Mouse (Mus musculus): Measurements from ENCODE around the gene Arhgef10l. TPM values are rescaled to one million over a fixed set of nuclear protein-coding genes. Genes with fewer than 3 reads are reported as not detected.

The Arhgef10l gene
- polyA plus RNA-seq, 1 experiment from 2014 or later = 5.4 TPM

DNA sequence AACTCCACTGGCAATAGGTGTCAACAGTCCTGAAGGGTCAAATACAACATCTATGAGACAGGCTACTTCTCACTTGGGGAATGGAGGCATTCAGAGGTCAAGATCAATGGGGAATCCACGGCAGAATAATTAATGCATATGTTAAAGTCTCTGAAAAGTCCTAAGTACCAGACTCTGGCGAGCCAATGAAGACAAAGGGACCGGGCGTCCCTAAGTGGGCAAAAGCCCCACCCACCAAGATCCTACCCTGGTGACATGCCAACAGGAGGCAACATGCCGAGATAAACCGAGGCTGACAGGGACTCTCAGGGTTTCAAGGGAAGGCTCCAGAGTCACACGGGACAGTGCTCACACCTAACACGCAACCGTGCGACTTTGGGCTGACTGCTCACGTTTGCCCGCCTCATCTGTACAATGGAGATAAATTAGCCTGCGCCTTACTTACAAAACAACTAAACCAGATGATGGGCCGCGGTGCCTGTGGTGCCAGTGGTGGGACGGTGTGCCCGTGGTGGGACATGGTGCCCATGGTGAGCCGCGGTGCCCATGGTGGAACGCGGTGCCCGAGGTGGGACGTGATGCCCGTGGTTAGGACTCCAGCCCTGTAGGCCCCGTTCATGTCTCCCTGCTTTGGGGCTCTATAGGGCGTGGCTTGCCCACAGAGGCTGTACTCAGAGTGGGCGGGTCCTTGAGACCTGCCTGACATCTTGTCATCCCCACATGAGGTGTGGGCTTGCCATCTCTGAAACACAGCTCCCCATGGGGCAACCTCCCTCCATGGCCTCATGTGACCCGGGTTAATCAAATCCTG lies 26.2 kb downstream of the Arhgef10l start:
- H3K27ac ChIP-seq (ENCODE audit: low read depth, low read length) = no peak overlapping the region
- no peak for TF ChIP-seq CTCF (IDR thresholded peaks at IDR 0.05; ENCODE audit: low read depth)
- no peaks in the 10 kb centered on the region; the same call in 1 of the 2 replicates for H3K36me3 ChIP-seq (ENCODE audit: control insufficient read depth, insufficient read depth)
- H3K4me3 ChIP-seq (ENCODE audit: low read depth, low read length) = no peak overlapping the region
- WGBS = 87% methylated on average over 28 of the region's 28 CpGs
- no peak overlapping the region for H3K9ac ChIP-seq (ENCODE audit: low read depth, low read length)
- no peaks in the 10 kb centered on the region for H3K4me1 ChIP-seq (replicated peaks; ENCODE audit: control insufficient read depth, insufficient read depth, low read length)
- H3K27me3 ChIP-seq (replicated peaks; ENCODE audit: control insufficient read depth, insufficient read depth, low read length) = 0 out of 2 replicates have a peak, but pooled peaks cover 8% of the 10 kb centered on the region
- no peaks in the 10 kb centered on the region for H3K9me3 ChIP-seq (ENCODE audit: control insufficient read depth)
- 0 out of 2 replicates have a peak, but pooled peaks have one; percentile 25 for ATAC-seq
- H3K4me2 ChIP-seq (replicated peaks; ENCODE audit: low read depth) = no peak overlapping the region

DNA sequence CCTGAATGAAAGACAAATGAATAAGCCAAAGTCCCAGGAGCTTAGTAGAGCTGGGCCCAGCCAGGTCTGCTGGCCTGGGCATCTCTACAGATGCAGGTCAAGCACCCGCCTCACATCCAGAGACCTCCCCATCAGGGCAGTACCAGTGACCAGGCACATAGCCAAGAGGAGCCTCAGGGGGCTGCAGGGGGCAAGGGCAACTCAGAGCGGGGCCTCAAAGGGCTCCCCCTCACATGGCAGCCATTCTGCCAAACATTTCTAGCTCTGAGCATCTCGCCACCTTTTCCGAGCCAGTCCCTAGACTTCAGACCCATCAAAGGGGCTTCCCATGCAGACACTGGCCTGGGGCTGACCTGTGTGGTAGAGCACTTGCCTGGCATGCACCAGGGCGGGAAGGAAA lies 27.2 kb downstream of the Arhgef10l start:
- ATAC-seq = no peak
- Histone ChIP-seq H3K36me3 (ENCODE audit: control insufficient read depth, insufficient read depth) (no peaks in the 10 kb centered on the region; the same call in 1 of the 2 replicates), H3K9me3 (ENCODE audit: control insufficient read depth) (no peaks in the 10 kb centered on the region), H3K9ac (ENCODE audit: low read depth, low read length) (no peak overlapping the region), H3K4me3 (ENCODE audit: low read depth, low read length) (no peak overlapping the region), H3K27me3 (replicated peaks; ENCODE audit: control insufficient read depth, insufficient read depth, low read length) (0 out of 2 replicates have a peak, but pooled peaks cover 4% of the 10 kb centered on the region), H3K4me1 (replicated peaks; ENCODE audit: control insufficient read depth, insufficient read depth, low read length) (no peaks in the 10 kb centered on the region), H3K27ac (ENCODE audit: low read depth, low read length) (no peak overlapping the region), H3K4me2 (replicated peaks; ENCODE audit: low read depth) (no peak overlapping the region)
- WGBS = 94% methylated on average over 5 of the region's 5 CpGs
- TF ChIP-seq CTCF (IDR thresholded peaks at IDR 0.05; ENCODE audit: low read depth) = no peak

DNA sequence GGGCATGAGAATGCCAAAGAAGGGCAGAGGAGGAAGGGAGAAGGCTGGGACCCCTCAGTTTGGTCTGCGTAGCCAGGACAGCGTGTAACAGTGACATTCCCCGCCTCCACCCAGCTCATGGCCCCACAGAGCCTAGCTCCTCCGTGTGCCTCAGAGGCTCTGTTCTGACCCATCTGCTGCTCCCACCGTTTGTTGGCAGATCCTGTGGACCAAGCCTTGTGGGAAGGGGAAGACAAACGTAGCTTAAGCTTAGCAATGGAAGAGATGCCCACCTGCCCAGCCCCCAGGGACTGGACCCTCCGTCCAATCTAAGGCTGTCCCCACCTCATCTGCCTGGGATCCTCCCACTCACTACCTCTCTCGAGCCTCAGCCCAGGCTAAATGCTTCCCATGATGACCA lies 28.5 kb downstream of the Arhgef10l start:
- Histone ChIP-seq H3K9me3 (ENCODE audit: control insufficient read depth) (no peaks in the 10 kb centered on the region), H3K4me1 (replicated peaks; ENCODE audit: control insufficient read depth, insufficient read depth, low read length) (no peaks in the 10 kb centered on the region), H3K36me3 (ENCODE audit: control insufficient read depth, insufficient read depth) (no peaks in the 10 kb centered on the region; the same call in 1 of the 2 replicates), H3K27ac (ENCODE audit: low read depth, low read length) (no peak overlapping the region), H3K27me3 (replicated peaks; ENCODE audit: control insufficient read depth, insufficient read depth, low read length) (0 out of 2 replicates have a peak, but pooled peaks cover 4% of the 10 kb centered on the region), H3K4me2 (replicated peaks; ENCODE audit: low read depth) (no peak overlapping the region), H3K9ac (ENCODE audit: low read depth, low read length) (no peak overlapping the region), H3K4me3 (ENCODE audit: low read depth, low read length) (no peak overlapping the region)
- no peak for ATAC-seq
- TF ChIP-seq CTCF (IDR thresholded peaks at IDR 0.05; ENCODE audit: low read depth) = no peak
- 64% methylated on average over 8 of the region's 8 CpGs for WGBS

DNA sequence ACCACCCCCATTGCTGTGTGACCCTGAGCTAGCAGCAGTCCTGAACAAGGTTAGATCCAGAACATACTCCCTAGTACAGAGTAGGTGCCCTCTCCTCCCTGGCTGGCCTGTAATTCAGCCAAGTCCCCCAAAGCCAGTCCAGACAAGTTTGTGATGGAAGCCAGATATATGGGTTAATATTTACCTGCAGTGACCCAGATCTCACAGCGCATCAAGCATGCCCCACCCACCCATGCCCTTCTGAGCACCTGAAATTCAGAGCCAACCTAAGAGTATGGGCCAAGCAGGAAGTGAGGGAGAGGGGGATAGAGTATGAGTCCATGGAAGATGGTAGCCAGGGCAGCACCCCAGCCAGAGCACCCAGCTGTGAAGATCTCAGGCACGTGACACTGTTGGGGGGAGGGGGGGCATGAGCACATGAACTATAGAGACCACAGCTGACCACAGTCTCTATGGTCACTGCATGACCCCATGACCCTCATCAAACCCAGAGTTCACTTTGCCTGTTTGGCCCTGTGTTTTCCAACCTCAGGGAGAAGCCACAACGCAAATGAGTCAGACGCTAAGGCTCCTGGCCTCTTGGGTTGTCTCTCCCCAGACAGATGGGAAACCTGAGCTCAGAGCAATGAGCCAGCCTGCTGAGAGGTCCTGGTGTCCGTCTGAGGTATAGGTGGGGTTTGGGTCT lies 29.4 kb downstream of the Arhgef10l start:
- Histone ChIP-seq H3K4me3 (ENCODE audit: low read depth, low read length) (no peak overlapping the region), H3K9me3 (ENCODE audit: control insufficient read depth) (no peaks in the 10 kb centered on the region), H3K4me2 (replicated peaks; ENCODE audit: low read depth) (no peak overlapping the region), H3K27me3 (replicated peaks; ENCODE audit: control insufficient read depth, insufficient read depth, low read length) (0 out of 2 replicates have a peak, but pooled peaks cover 4% of the 10 kb centered on the region), H3K9ac (ENCODE audit: low read depth, low read length) (no peak overlapping the region), H3K36me3 (ENCODE audit: control insufficient read depth, insufficient read depth) (no peaks in the 10 kb centered on the region; the same call in 1 of the 2 replicates), H3K27ac (ENCODE audit: low read depth, low read length) (no peak overlapping the region), H3K4me1 (replicated peaks; ENCODE audit: control insufficient read depth, insufficient read depth, low read length) (no peaks in the 10 kb centered on the region)
- no peak for TF ChIP-seq CTCF (IDR thresholded peaks at IDR 0.05; ENCODE audit: low read depth)
- 46% methylated on average over 5 of the region's 5 CpGs for WGBS
- ATAC-seq = no peak

DNA sequence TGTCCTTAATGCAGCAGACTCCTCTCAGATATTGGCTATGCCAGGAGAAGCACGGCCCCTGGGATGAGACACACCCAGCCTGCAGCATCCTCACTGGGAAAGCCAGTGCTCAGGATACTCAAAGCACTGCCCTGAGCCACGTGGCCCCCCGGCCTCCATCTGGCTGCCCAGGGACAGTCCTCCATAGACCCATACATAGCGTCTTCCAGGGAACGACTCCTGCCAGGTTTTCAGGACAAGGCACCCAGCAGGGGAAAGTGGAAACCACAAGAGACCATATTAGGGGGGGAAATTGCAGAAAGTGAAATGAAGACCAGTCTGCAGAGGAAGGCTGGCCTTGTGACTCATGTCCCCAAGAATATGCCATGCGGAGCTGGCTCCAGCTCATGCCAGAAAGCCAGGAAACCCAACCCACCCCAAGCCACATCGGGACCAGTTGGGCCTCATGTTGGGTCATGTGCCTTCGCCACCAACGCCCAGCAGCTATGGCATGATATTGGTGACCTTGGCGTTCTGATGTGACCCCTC lies 30.9 kb downstream of the Arhgef10l start:
- H3K9me3 ChIP-seq (ENCODE audit: control insufficient read depth) = no peaks in the 10 kb centered on the region
- WGBS = 76% methylated on average over 10 of the region's 10 CpGs
- no peak overlapping the region for H3K4me2 ChIP-seq (replicated peaks; ENCODE audit: low read depth)
- no peak overlapping the region for H3K9ac ChIP-seq (ENCODE audit: low read depth, low read length)
- no peak for ATAC-seq
- H3K27me3 ChIP-seq (replicated peaks; ENCODE audit: control insufficient read depth, insufficient read depth, low read length) = 0 out of 2 replicates have a peak, but pooled peaks cover 4% of the 10 kb centered on the region
- H3K4me3 ChIP-seq (ENCODE audit: low read depth, low read length) = no peak overlapping the region
- TF ChIP-seq CTCF (IDR thresholded peaks at IDR 0.05; ENCODE audit: low read depth) = no peak
- no peaks in the 10 kb centered on the region for H3K4me1 ChIP-seq (replicated peaks; ENCODE audit: control insufficient read depth, insufficient read depth, low read length)
- no peak overlapping the region for H3K27ac ChIP-seq (ENCODE audit: low read depth, low read length)
- H3K36me3 ChIP-seq (ENCODE audit: control insufficient read depth, insufficient read depth) = no peaks in the 10 kb centered on the region; the same call in 1 of the 2 replicates

DNA sequence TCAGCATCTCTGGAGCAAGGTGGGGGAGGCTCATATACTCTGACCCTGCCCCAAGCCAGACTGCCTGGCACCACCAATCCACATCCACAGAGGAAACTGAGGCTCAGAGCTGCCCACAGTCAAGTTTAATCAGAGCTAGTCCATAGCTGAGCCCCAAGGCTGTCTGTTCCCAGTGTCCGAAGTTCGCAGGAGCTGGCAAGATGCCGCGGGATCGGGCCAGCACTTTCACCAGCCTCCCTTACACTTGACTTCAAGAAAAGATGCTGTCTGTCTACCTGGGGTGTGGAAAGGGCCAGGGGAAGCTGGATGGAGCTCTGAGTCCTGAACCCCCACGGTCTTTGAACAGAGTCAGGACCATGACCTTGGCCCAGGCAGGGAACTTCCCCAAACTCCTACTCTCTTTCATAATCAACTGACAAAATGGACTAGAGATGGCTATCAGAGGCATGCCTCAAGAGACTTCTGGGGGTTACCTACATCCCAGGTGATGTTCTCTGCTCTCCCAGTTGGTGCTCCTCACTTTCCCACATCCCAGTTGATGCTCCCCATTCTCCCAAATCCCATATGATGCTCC lies 34.4 kb downstream of the Arhgef10l start:
- WGBS = 71% methylated on average over 6 of the region's 6 CpGs
- H3K4me1 ChIP-seq (replicated peaks; ENCODE audit: control insufficient read depth, insufficient read depth, low read length) = no peaks in the 10 kb centered on the region

More for the DNA sequence above, 34.4 kb downstream of the Arhgef10l start:
- no peaks in the 10 kb centered on the region for H3K36me3 ChIP-seq (ENCODE audit: control insufficient read depth, insufficient read depth)
- no peak for TF ChIP-seq CTCF (IDR thresholded peaks at IDR 0.05; ENCODE audit: low read depth)
- no peak overlapping the region for H3K9ac ChIP-seq (ENCODE audit: low read depth, low read length)
- H3K4me3 ChIP-seq (ENCODE audit: low read depth, low read length) = no peak overlapping the region
- no peak for ATAC-seq
- no peak overlapping the region for H3K4me2 ChIP-seq (replicated peaks; ENCODE audit: low read depth)
- peak overlapping the region; percentile 50 for H3K27ac ChIP-seq (ENCODE audit: low read depth, low read length)
- no peaks in the 10 kb centered on the region for H3K9me3 ChIP-seq (ENCODE audit: control insufficient read depth)
- H3K27me3 ChIP-seq (replicated peaks; ENCODE audit: control insufficient read depth, insufficient read depth, low read length) = no peaks in the 10 kb centered on the region
